Mouse (Mus musculus) frontal cortex, postnatal 25 days (tissue): ENCODE measurements around the gene Gm4881.

Experiments
- DNase-seq, 2 experiments: peaks; one replicate each; pipeline ENCODE4 v3.0.0; 2022; ENCODE audit warnings: low spot score in 2 of 2

Gene Gm4881

DNA sequence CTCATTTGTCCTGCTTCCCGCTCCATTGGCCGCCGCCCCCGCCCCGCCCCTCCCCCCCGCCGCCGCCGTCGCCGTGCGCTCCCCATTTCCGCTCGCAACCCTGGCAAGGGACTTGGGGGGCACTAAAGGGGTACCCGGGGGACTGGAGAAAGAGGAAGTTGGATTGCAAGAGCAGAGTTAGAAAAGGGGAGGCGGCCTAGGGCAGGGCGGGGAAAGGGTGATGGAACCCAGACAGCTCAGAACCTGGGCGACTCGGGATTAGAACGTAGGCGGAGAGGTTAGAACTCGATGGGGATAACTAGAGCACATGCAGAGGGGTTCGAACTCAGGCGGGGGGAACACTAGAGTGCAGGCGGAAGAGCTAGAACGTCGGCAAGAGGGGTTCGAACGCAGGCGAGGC, 10.2 kb upstream of the Gm4881 start:
- DNase-seq, result no peak

DNA sequence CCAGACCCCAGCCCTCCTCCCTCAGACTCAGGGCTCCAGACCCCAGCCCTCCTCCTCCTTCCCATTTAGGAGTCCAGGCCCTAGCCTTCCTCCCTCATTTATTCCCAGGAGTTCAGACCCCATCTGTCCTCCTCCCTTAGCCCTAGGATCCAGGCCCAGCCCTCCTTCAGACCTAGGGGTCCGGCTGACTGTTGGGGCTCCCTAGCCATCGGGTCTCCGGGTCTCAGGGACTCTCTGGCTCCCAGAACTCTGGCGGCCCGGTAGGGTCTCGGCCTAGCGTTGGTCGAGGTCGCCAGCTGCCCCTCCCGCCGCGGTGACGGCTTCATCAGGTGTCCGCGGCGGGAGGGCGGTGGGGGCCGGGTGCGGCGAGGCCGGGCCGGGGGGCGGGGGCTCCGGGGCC, 9.7 kb upstream of the Gm4881 start:
- no peak for DNase-seq

DNA sequence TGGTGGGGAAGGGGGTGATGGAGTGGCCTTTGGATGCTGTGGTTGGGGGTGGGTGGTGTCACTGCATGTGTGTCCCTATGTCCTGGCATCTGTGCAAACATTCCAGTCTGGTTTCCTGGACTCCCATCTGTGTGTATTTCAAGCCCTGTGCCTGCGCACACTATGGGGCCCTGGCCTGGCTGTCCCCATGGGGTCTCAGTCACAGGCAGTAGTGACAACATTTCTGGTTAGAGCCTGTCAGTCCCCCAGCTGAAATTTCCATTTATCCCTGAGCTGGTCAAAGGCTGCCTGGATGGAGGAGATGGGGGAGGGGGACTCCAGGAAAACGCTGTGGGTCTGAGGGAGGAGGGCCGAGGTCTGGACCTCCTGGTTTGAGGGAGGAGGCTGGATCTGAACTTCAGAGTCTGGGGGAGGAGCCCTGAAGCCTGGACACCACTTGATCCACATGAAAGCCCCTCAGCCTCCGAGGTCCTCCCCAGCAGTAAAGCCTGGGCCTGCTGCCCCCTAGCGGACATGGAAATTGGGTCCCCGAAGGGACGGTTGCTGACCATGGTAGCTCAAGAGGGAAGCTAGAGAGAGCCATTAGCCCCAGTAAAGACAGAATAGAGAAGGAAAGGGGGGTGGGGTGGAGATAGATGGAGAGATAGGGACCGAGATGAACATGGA, 5.8 kb upstream of the Gm4881 start:
- DNase-seq, result peak in 1 of 2 experiments; percentile 38

DNA sequence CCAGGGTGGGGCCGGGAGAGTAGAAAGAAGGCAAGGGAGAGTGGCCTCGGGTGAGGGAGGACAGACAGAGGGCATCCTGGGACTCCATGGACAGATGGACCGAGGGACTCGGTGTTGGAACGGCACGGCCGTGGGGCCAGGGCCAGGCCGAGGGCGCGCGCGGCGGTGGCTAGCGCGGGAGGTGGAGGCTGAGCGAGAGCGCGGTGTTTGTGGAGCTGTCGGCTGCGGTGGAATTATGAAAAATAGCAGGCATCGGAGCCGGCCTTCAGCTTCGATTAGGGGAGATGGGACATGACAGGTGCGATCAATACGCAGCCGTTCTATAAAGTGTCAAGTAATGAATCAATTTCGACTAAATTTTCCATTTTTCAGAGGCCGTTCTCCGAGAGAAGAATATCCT, 4.5 kb upstream of the Gm4881 start:
- DNase-seq, result no peak

DNA sequence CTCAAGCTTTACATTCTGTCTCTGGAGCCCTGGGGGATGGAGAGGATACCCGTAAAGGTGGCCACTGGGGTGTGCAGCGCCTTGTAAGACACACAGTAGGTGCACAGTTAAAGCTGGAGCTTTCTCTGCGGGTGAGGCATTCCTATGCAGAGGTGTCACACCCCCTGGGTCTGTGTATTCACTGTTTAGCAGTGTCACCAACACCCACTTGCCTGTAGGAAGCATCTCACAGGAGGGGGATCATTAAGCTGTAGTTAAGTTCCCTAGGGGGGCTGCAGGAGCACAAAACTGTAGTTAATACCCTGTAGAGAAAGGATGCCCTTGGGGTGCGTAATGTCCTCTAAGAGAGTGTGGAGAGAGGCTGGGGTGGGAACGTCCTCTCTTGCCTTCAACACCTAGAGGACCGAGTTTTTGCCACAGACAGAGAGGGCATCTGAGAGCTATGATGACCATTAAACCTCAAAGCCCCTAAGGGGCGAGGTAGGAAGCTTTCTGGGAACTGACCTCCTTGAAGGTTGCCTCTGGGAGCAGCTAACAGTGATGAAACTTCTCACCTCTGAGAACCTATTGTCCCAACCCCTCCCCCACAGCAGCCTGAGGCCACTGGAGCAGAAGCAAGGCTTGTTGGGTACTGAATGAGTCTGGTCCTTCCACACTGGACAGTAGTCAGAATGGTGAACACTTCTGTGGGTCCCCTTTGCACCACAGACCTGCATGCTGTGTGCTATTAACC, 3.2 kb upstream of the Gm4881 start:
- no peak for DNase-seq

DNA sequence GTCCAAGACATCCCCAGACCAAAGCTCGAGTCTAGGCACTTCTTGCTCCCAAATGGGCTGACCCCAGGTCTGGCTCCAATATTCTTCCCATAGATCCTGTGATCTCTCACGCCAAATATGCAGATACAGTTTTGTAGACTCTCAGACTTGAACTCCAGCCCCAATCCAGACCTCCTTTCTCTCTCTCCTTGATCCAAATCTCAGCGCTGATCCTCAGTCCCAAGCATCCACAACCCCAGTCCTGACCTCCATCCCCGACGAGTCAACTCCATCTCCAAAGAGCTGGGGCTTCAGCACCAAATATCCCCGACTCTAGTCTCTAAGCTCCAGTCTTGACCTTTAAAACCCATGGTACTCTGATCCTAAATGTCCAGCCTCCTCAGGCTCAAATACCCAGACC, 653 bp downstream of the Gm4881 start:
- DNase-seq, result no peak

DNA sequence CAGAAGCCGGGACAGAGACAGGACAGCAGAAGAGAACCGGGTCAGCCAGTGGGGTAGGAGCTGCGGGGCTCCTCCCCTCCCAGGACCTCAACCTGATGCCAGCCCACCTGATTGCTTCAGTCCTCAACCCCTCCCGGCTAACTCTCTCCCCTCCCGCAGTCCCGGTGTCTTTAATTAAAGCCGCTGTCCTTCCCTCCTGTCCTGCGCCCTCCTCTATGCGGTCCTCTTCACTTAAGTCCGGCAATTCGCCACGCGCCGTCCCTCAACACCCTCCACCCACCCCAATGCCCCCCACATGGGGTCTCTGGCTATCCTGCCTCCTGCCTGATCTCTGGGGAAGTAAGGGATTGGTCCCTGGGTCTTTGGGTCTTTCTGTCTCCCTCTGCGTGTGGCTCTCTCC, 12.6 kb downstream of the Gm4881 start:
- DNase-seq, result no peak

DNA sequence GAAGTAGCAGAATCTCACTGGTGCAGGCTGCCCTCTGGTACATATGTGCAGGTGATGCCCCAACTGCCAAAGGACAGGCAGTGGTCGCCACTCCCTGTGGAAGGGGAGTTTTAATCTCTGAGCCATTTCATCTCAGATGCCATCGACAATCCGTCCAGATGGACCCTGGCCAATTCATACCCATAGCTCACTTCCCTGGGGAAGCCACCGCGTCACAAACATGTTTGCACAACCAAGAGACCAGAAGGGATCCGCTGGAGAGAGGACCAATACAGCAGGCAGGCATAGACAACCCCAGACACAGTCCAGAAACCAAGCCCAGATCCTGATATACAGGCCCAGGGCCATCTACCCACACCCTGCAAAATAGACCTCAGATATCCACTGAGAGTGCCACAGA, 13.8 kb downstream of the Gm4881 start:
- DNase-seq, result no peak

DNA sequence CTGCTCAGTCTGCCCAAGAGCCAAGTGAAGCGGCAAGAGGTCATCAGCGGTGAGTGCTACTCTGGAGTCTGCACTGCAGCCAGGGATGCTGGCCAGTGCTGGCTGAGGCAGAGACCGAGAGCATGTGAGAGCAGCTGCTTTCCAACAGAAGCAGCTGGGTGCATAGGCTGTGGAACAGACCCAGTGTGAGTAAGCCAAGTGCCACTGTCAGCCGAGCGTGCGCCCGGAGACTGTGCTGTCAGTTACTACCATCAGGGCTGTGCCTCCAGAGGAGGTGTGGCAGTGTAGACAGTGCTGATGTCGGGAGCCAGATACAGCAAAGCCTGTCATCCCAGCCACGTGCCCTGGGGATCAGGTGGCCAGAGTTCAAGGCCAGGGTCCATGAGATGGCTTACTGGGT, 24.6 kb downstream of the Gm4881 start:
- no peak for DNase-seq

DNA sequence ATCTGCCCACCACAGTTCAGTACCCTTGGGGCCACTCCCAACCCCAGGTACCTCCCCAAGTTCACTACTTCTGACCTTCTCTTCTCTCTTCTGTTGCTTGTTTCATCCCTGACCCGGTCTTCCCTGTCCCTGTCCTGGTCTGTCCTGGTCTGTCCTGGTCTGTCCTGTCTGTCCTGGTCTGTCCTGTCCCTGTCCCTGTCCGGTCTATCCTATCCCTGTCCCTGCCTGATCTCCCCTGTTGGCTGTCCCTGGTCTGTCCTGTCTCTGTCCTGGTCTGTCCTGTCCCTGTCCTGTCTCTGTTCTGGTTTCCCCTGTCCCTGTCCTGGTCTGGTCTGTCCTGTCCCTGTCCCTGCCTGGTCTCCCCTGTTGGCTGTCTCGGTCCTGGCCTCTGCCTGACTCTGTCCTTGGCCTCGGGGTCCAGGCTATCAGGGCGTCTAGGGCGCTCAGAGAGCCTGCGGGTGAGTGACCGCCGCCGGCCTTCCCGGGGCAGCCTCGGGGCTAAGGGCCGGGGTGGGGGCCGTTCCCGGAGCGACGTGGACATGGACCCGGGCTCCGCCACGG, 25.5 kb downstream of the Gm4881 start:
- no peak for DNase-seq

DNA sequence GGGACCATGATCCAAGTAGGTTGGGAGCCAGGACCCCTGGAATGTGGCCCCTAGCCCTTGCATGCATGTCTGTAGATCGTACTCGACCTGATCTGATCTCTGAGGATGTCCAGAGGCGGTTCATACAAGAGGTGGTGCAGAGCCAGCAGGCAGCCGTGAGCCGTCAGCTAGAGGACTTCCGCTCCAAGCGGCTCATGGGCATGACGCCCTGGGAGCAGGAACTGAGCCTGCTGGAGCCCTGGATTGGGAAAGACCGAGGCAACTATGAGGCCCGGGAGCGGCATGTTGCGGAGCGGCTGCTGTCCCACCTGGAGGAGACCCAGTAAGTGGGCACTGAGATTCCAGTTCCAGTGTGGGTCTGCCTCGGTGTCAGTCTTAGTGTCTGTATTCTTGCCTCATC, 31.8 kb downstream of the Gm4881 start:
- DNase-seq, result no peak

DNA sequence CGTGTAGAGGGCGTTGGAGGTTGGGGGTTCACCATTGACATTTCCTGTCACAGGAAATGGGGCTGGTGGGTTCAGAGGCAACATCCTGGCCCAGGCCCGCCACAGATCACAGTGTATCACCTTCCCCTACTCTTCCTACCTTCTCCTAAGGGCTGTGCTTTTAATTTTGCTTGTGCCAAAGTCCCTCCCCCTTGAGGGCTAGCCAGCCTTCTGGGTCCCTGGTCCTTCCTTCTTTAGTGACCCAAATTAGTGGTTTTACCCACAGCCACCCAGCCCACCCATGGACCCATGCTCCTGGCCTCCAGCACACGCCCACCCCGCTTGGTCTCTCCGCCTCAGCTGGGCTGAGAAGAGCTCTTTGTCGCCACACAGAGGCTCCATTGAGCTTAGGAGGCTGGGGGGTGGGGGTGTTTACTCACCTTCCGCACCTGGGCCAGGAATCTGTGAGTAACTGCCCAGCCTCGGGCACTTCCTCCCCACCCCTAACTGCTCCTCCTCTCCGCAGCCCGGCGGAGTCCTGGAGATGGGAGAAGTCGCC, 37.0 kb downstream of the Gm4881 start:
- no peak for DNase-seq

DNA sequence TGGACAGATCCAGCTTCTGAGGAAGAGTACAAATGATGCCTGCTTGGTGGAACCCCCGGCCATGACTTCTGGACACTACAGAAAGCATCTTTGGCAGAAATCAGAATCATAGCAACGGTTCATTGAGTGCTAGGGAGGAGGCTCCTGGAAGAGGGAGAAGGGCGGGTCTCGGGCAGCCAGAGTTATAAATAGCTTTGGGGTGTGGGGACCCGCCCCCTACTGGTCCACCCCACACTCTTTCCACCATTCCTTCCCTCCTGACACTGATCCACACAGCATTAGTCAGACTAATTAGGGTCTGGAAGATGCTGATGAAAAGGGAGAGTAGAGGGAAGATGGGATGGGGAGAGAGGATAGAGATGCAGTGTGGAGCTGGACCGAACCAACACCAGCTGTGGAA, 37.7 kb downstream of the Gm4881 start:
- no peak for DNase-seq

DNA sequence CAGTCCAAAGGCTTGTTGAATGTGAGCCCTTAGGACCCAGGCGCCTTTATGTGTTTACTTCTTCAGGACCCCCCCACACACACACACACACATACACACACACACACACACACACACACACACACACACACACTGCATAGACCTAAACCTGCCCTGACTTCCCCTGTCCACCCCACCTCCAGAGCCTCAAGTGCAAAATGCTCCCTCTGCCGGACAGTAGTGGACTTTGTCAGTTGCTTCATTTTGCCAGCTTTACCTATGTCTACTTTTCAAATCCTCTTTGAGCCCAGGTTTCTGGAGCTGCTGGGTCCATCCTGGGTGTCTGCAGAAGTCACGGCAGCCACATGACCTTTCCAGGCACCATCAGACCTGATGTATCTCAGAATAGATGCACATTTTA, 39.4 kb downstream of the Gm4881 start:
- DNase-seq, result no peak

DNA sequence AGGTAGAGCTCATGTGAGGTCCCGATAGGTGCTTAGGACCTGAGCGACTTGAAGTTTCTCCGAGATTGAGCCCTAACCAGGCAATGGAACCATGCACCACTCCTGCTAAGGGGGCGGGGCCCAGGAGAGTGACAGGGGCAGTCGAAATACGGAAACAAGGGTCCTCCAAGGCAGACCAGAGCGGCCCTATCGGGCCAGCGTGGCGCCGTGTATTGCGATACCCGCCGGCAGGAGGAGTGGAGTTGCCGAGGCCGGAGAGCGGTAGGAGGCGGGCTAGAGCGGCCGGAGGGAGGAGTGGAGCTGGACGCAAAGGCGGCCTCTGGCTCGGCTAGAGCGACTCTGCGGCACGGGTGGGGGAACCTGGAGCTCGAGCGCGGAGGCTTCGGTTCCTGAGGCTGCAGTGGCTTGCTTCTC, 40.2 kb downstream of the Gm4881 start:
- DNase-seq, result peak; percentile 93 to 94

DNA sequence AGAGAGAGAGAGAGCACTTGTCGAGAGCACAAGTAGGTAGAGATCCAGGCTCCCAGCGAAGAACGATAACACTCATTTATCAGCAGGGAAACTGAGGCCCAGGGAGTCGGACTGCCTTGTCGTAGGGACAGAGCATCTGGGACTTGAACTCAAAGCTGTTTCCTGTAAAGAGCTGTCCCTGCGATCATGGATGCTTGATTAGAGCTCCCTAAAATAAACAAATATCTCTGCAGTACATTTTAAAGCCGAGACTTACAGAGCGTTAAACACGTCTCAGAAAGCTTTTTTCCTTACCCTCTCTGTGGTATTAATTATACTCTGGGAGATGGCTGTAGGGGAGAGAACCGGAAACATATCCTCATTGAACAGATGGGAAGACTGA, 40.9 kb downstream of the Gm4881 start:
- no peak for DNase-seq

DNA sequence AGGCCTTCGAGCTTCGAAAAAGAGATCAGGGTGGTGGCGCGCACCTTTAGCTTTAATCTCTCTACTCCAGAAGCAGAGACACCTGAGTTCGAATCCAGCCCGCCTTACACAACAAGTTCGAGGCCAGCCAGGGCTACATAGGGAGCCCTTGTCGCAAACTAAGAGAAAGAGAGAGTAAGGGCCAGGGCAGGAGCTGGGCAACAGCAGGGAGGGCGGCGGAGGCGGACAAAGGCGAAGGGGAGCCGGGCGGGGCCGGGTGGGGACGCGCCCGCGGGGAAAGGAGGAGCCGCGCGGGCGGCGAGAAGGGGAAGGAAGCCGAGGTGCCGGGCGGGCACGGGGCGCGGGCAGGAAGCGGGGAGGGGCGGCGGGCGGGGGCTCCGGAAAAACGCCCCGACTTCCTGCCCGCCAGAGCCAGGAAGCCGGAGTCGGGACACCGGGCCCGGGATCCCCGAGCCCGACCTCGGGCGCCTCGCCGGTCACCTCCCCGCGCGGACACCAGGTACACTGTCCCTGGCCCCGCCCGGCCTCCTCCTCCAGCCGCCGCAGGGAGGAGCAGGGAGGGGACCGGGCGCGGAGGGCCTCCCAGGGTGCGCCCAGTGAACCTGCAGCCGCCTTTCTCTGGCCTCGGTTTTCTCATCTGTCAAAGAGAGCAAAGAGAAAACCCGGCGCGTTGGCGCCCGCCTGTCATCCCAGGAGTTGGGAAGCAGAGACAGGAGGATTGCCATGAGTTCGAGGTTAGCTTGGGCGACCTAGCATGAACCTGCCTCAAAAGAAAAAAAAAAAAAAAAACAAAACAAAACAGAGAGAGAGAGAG, 41.5 kb downstream of the Gm4881 start, which contains the start of gene Arhgef1:
Gene Arhgef1, plus strand, starts transcription at position 283 of the 814 bp plus-strand sequence.
- DNase-seq, result no peak

DNA sequence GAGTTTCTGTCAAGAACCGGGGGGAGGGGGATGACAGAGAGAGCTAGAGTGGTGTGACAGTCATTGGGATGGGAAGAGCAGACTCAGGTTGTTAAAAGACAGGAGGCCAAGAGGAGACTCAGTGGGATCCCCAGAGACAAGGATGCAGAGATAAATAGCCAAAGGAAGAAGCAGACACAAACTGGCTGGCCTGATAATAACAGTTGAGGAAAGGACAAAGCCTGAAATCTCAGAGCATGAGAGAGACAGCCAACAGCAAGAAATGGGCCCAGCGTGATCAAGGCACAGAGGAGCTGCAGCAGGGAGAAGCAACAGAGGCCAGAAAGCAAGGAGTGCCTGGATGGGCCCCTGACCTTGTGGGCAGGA, 42.0 kb downstream of the Gm4881 start:
- no peak for DNase-seq

DNA sequence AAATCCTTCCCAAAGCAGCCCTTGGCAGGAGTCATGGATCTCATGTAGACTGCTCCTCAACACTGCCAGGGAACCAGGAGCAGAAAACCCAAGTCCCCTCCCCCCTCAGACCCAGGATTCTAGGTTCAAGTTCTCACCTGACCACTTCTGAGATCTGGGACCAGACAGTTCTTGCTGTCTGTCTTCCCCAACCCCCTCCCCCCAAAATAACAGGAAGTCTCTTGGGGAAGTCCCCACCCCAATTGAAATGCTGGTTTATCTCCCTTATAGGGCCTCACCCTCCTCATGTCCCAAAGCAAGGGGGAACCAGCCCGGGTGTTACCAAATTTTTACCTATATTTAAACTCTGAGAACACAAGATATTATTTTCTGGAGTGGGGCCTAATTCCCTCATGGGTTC, 42.5 kb downstream of the Gm4881 start:
- no peak for DNase-seq

DNA sequence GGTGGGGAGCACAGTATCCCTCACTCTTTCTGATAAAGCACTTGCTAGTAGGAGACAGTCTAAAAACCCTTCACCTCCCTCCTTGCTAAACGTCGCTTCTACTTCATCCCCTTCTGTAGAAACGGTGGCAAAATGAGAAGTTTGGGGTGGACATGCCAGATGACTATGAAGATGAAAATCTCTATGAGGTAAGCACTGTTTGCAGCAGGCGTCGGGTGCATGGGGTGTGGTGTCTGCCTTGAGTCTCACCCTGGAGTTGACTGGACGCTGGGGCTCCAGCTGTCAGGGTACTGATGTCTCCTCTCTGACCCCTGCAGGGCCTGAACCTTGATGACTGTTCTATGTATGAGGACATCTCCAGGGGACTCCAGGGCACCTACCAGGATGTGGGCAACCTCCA, 43.2 kb downstream of the Gm4881 start:
- no peak for DNase-seq

DNA sequence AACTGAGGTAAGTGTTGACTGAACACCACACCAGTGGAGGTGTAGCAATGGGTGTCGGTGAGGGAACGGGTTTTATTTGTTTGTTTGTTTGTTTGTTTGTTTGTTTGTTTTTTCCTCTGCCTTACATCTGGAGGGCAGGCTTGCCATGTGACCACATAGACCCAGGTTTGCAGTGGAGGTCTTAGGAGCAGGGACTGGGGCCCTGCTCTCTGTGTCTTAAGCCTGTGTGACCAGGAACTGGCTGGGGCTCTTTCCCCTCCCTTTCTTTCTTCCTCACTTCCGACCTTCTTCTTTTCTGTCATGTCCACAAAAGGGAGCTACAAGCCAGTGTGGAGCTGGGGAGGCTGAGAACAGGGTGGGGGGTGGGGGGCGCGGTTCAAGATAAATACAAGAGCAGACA, 46.3 kb downstream of the Gm4881 start:
- DNase-seq, result no peak

DNA sequence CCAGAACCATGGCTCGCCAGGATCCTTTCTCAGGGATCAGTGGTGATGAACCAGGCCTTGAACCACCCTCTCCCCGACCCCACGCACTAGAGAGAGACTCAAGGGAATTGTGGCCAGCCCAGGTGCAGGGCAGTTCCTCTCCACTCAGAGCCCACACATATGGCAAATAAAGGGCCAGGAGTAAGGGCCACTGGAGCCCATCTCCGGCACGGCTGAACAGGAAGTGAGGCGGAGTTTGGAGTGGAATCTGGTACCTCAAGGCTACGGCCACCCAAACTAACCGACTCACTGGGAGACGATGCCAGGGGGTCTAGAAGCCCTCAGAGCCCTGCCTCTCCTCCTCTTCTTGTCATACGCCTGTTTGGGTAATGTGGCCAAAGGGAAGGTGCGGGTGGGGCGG, 47.1 kb downstream of the Gm4881 start, which contains the start of gene Cd79a:
Gene Cd79a, plus strand, starts transcription at position 158 of the 400 bp plus-strand sequence.
- no peak for DNase-seq
